Mouse (Mus musculus) liver, embryonic 18 days (tissue): ENCODE measurements around the gene Pdha1. TPM values are rescaled to one million over a fixed set of nuclear protein-coding genes. Genes with fewer than 3 reads are reported as not detected.

Experiments used
- polyA plus RNA-seq: library from polyadenylated mRNA; depleted of rRNA; stranded (reverse); fragments of >200 nt; gene quantifications from 2 replicates; pipeline ENCODE4 v1.2.3, GENCODE M21; 2012; rRNA removed

Gene Pdha1
- polyA plus RNA-seq: 37.4 and 38.6 TPM in 2 replicates

DNA sequence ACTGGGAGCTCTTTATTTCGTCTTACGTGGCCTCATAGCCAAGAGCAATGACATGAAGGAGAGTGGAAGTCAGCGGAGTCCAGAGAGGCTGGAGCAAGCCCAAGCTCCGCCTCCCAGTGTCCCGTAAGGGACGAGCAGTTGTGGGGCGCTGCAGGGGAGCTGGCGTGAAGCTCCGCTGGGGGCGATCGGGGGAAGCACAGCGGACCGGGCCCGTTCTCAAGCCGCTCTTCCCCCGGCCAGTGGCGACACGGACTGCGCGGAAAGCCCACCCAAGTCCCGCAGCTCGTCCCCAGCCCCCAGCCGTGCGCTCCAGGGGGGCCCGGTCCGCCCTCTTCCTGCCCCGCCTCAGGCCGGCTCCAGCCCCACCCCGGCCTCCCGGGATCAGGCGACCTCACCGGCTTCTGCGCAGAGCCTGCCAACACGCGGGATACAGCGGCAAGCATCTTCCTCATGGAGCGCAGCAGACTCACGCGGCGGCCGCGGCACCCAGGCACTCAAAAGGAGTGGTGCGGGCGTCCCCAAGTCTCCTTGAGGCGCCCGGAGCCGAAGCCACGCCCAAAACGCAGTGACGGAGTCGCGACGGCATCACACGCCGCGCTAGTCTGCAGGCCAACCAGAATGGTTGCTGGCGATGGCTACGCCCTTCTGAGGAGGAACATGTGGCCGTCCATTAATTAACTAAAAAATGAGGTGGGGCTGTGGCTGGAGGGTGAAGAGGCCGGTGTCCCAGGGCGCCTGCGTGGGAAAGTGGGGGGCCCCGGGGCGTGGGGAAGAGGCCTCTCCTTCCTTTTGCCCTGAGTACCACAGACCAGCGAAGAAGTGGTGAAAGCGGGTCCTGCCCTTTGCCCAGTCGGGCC is at the start of gene Pdha1:
Pdha1 (minus strand) TSS at position 553 of the 857 bp plus-strand sequence.

Other genes with a start within 250 kb of the Pdha1 start
- 0.71 and 0.89 TPM in 2 replicates for gene Map3k15, start 150.0 kb downstream of the Pdha1 start, polyA plus RNA-seq